Comparison of ENCODE assay signal across 16 mouse cellular contexts in genomic region chr14:26436304-26436703, GRCm38 (mm10).
A peak's percentile ranks its signal among the peaks of the same experiment; 100 is the strongest.
DNase-seq lines count a peak whose midpoint lies in the region; ATAC-seq and TF ChIP-seq lines count a peak whose summit lies in the region.
"Had no signal": no experiment of that assay in that cellular context is flagged by ENCODE, and none has a peak within 500 bp of the region (broad histone marks: within the 10 kb centered on the region; RNA-seq: fewer than 3 reads in every experiment).

No protein-coding gene starts in this region.

- no peaks in the 10 kb centered on the region for H3K4me1 ChIP-seq in liver, postnatal 0 days (ENCODE audit: insufficient read depth)
- no peaks in the 10 kb centered on the region for H3K4me1 ChIP-seq in E14TG2a.4 (replicated peaks; ENCODE audit: low read depth, low read length)
- no peaks in the 10 kb centered on the region; the same call in 1 of the 2 replicates for H3K4me1 ChIP-seq in cortical plate, adult 2 months (ENCODE audit: control insufficient read depth, insufficient read depth, low read length)
- H3K4me1 ChIP-seq: hindbrain, embryonic 12.5 days; midbrain, embryonic 12.5 days; stomach, embryonic 15.5 days had no signal

- intact Hi-C loops in gastrocnemius, adult 2 months (cut with DNase I) = no loop called here

- no peak for ATAC-seq in liver, postnatal 0 days
- ATAC-seq: forebrain, embryonic 15.5 days had no signal

- no peaks in the 10 kb centered on the region for H3K27me3 ChIP-seq in liver, postnatal 0 days (ENCODE audit: insufficient read depth, low read length)
- H3K27me3 ChIP-seq in E14TG2a.4 (ENCODE audit: insufficient read depth, low read length) = no peaks in the 10 kb centered on the region
- H3K27me3 ChIP-seq: forebrain, embryonic 15.5 days; hindbrain, embryonic 12.5 days; midbrain, embryonic 12.5 days; stomach, embryonic 15.5 days had no signal

- no peaks in the 10 kb centered on the region for H3K9me3 ChIP-seq in liver, postnatal 0 days (ENCODE audit: low read length)
- H3K9me3 ChIP-seq in E14TG2a.4 (ENCODE audit: low read length) = no peaks in the 10 kb centered on the region
- H3K9me3 ChIP-seq: forebrain, embryonic 15.5 days; heart, embryonic 10.5 days; hindbrain, embryonic 12.5 days; midbrain, embryonic 12.5 days; stomach, embryonic 15.5 days had no signal

- TF ChIP-seq EP300 in liver, postnatal 0 days (IDR thresholded peaks at IDR 0.05; ENCODE audit: low read depth) = no peak

- H3K4me3 ChIP-seq in gastrocnemius, adult 2 months = no peak overlapping the region
- no peak overlapping the region for H3K4me3 ChIP-seq in liver, postnatal 0 days (ENCODE audit: low read depth, low read length)
- H3K4me3 ChIP-seq in E14TG2a.4 (replicated peaks; ENCODE audit: low read length) = no peak overlapping the region
- H3K4me3 ChIP-seq in cortical plate, adult 2 months (ENCODE audit: insufficient read depth, low read length) = no peak overlapping the region
- H3K4me3 ChIP-seq: forebrain, embryonic 15.5 days; heart, embryonic 10.5 days; hindbrain, embryonic 12.5 days; midbrain, embryonic 12.5 days; stomach, embryonic 15.5 days had no signal

- peaks cover 14% of the 10 kb centered on the region for H3K36me3 ChIP-seq in liver, postnatal 0 days (replicated peaks; ENCODE audit: insufficient read depth, low read length)
- peaks cover 42% of the 10 kb centered on the region for H3K36me3 ChIP-seq in E14TG2a.4 (ENCODE audit: insufficient read depth, low read length)

- H3K27ac ChIP-seq in gastrocnemius, adult 2 months = no peak overlapping the region
- H3K27ac ChIP-seq in liver, postnatal 0 days (ENCODE audit: low read depth) = no peak overlapping the region
- H3K27ac ChIP-seq in cortical plate, adult 2 months (ENCODE audit: insufficient read depth, low read length) = no peak overlapping the region
- H3K27ac ChIP-seq: forebrain, embryonic 15.5 days; heart, embryonic 10.5 days; hindbrain, embryonic 12.5 days; midbrain, embryonic 12.5 days; stomach, embryonic 15.5 days had no signal

- H3K4me2 ChIP-seq in liver, postnatal 0 days (ENCODE audit: low read depth, low read length) = no peak overlapping the region
- H3K4me2 ChIP-seq: forebrain, embryonic 15.5 days; hindbrain, embryonic 12.5 days; midbrain, embryonic 12.5 days; stomach, embryonic 15.5 days had no signal

- peak; percentile 55 for TF ChIP-seq CTCF in gastrocnemius, adult 2 months (IDR thresholded peaks at IDR 0.05)
- TF ChIP-seq CTCF in liver, postnatal 0 days (IDR thresholded peaks at IDR 0.05; ENCODE audit: low read depth) = peak; percentile 61
- TF ChIP-seq CTCF in E14TG2a.4 (conservative IDR thresholded peaks at IDR 0.05; ENCODE audit: low read length) = peak; percentile 41
- TF ChIP-seq CTCF in cortical plate, adult 2 months (IDR thresholded peaks at IDR 0.05; ENCODE audit: extremely low read depth, insufficient read depth, low read length) = peak; percentile 25; the same call in 1 of the 2 replicates

- TF ChIP-seq POLR2A in cortical plate, adult 2 months (IDR thresholded peaks at IDR 0.05; ENCODE audit: extremely low read depth, insufficient read depth, low read length) = no peak

- no peak for DNase-seq in gastrocnemius, adult 2 months
- no peak for DNase-seq in gastrocnemius, postnatal 25 days
- DNase-seq in liver, postnatal 0 days = no peak
- DNase-seq in liver = no peak
- DNase-seq in urinary bladder, postnatal 14 days (ENCODE audit: low spot score) = no peak
- DNase-seq in left cerebral cortex, adult 9 months (ENCODE audit: low spot score in 2 of 2) = no peak
- DNase-seq: adrenal gland, postnatal 25 days; kidney, adult 18-20 months; lung, postnatal 36 days had no signal

- H3K9ac ChIP-seq in liver, postnatal 0 days (replicated peaks) = no peak overlapping the region
- H3K9ac ChIP-seq: forebrain, embryonic 15.5 days; hindbrain, embryonic 12.5 days; midbrain, embryonic 12.5 days; stomach, embryonic 15.5 days had no signal
